Mouse (Mus musculus): ENCODE data around the gene Psme4.
A peak's percentile ranks its signal among the peaks of the same experiment; 100 is the strongest.
"Not testable (repeated sequence)": the region's sequence is repeated elsewhere in the genome, so short reads cannot be mapped to it uniquely, and the experiment has no call there.

The Psme4 gene

GRCm38 (mm10) chr11:30771267-30771903 is at the start of gene Psme4:
Psme4 (plus strand) TSS chr11:30771726.
- peak; percentile 96 for DNase-seq

- DNase-seq = no peak
Observed at GRCm38 (mm10) chr11:30723438-30723837, 48.1 kb upstream of the Psme4 start.

GRCm38 (mm10) chr11:30730721-30731120 is 40.8 kb upstream of the Psme4 start:
- no peak for DNase-seq

- no peak for DNase-seq
Observed at GRCm38 (mm10) chr11:30733376-30733775, 38.1 kb upstream of the Psme4 start.

- DNase-seq = no peak
Observed at GRCm38 (mm10) chr11:30743991-30744390, 27.5 kb upstream of the Psme4 start.

- DNase-seq = peak; percentile 37
Observed at GRCm38 (mm10) chr11:30748938-30749337, 22.6 kb upstream of the Psme4 start.

GRCm38 (mm10) chr11:30749587-30749986 is 21.9 kb upstream of the Psme4 start:
- DNase-seq = no peak

GRCm38 (mm10) chr11:30750039-30750823 is 21.3 kb upstream of the Psme4 start:
- DNase-seq = no peak

- no peak for DNase-seq
Observed at GRCm38 (mm10) chr11:30752956-30753355, 18.6 kb upstream of the Psme4 start.

- not testable (repeated sequence) for DNase-seq
Observed at GRCm38 (mm10) chr11:30754486-30754854, 17.1 kb upstream of the Psme4 start.

GRCm38 (mm10) chr11:30754855-30755530 is 16.5 kb upstream of the Psme4 start:
- peak; percentile 49 for DNase-seq

- no peak for DNase-seq
Observed at GRCm38 (mm10) chr11:30761381-30761780, 10.1 kb upstream of the Psme4 start.

GRCm38 (mm10) chr11:30761891-30762290 is 9.6 kb upstream of the Psme4 start:
- no peak for DNase-seq

- no peak for DNase-seq
Observed at GRCm38 (mm10) chr11:30765076-30765475, 6.5 kb upstream of the Psme4 start.

- no peak for DNase-seq
Observed at GRCm38 (mm10) chr11:30770817-30771216, 709 bp upstream of the Psme4 start.

- DNase-seq = peak; percentile 76
Observed at GRCm38 (mm10) chr11:30771904-30772581, 517 bp downstream of the Psme4 start.

GRCm38 (mm10) chr11:30772777-30773417 is 1.4 kb downstream of the Psme4 start:
- no peak for DNase-seq

- no peak for DNase-seq
Observed at GRCm38 (mm10) chr11:30774638-30775037, 3.1 kb downstream of the Psme4 start.

- no peak for DNase-seq
Observed at GRCm38 (mm10) chr11:30777498-30777897, 6.0 kb downstream of the Psme4 start.

GRCm38 (mm10) chr11:30780893-30781292 is 9.4 kb downstream of the Psme4 start:
- no peak for DNase-seq

GRCm38 (mm10) chr11:30781612-30782011 is 10.1 kb downstream of the Psme4 start:
- no peak for DNase-seq

GRCm38 (mm10) chr11:30785497-30785896 is 14.0 kb downstream of the Psme4 start:
- no peak for DNase-seq
